Mouse (Mus musculus): ENCODE measurements around the gene Zbed5. TPM values are rescaled to one million over a fixed set of nuclear protein-coding genes. Genes with fewer than 3 reads are reported as not detected.
"Not testable (repeated sequence)": the region's sequence is repeated elsewhere in the genome, so short reads cannot be mapped to it uniquely, and the experiment has no call there.

Zbed5 gene
- polyA plus RNA-seq, 1 experiment from 2014 or later, result 9.0 TPM

- WGBS, result 76% methylated on average over 11 of the region's 11 CpGs
- no peak for ATAC-seq (ENCODE audit: insufficient number of reproducible peaks, insufficient read depth, low FRiP score, low TSS enrichment, low read depth)
- no peaks in the 10 kb centered on the region for H3K27me3 ChIP-seq
- peaks cover 3% of the 10 kb centered on the region; the same call in 1 of the 2 replicates for H3K36me3 ChIP-seq
- no peaks in the 10 kb centered on the region for H3K9me3 ChIP-seq
- H3K4me3 ChIP-seq, result no peak overlapping the region
- no peak overlapping the region for H3K27ac ChIP-seq
- no peak overlapping the region for H3K4me2 ChIP-seq
- no peaks in the 10 kb centered on the region for H3K4me1 ChIP-seq
- no peak overlapping the region for H3K9ac ChIP-seq
These were observed 20.4 kb upstream of the Zbed5 start for GRCm38 (mm10) chr5:129875098-129875497.

- no peak overlapping the region for H3K4me3 ChIP-seq
- H3K36me3 ChIP-seq, result peaks cover 25% of the 10 kb centered on the region
- H3K27me3 ChIP-seq, result no peaks in the 10 kb centered on the region
- H3K9ac ChIP-seq, result no peak overlapping the region
- no peak overlapping the region for H3K27ac ChIP-seq
- WGBS, result 72% methylated on average over 9 of the region's 9 CpGs
- no peak for ATAC-seq (ENCODE audit: insufficient number of reproducible peaks, insufficient read depth, low FRiP score, low TSS enrichment, low read depth)
- H3K4me1 ChIP-seq, result no peaks in the 10 kb centered on the region
- no peak overlapping the region for H3K4me2 ChIP-seq
- no peaks in the 10 kb centered on the region for H3K9me3 ChIP-seq
These were observed 17.6 kb upstream of the Zbed5 start for GRCm38 (mm10) chr5:129877731-129878455.

GRCm38 (mm10) chr5:129878946-129879345, 16.6 kb upstream of the Zbed5 start:
- 65% methylated on average over 2 of the region's 2 CpGs for WGBS
- ATAC-seq (ENCODE audit: insufficient number of reproducible peaks, insufficient read depth, low FRiP score, low TSS enrichment, low read depth), result no peak
- Histone ChIP-seq H3K4me2 (no peak overlapping the region), H3K4me3 (no peak overlapping the region), H3K27ac (no peak overlapping the region), H3K9ac (no peak overlapping the region), H3K27me3 (no peaks in the 10 kb centered on the region), H3K9me3 (no peaks in the 10 kb centered on the region), H3K4me1 (no peaks in the 10 kb centered on the region; the same call in 1 of the 2 replicates), H3K36me3 (peaks cover 32% of the 10 kb centered on the region)

- ATAC-seq (ENCODE audit: insufficient number of reproducible peaks, insufficient read depth, low FRiP score, low TSS enrichment, low read depth), result no peak
- Histone ChIP-seq H3K4me2 (no peak overlapping the region), H3K36me3 (peaks cover 39% of the 10 kb centered on the region), H3K27me3 (no peaks in the 10 kb centered on the region), H3K4me1 (no peaks in the 10 kb centered on the region; the same call in 1 of the 2 replicates), H3K27ac (no peak overlapping the region), H3K9ac (no peak overlapping the region), H3K9me3 (no peaks in the 10 kb centered on the region), H3K4me3 (no peak overlapping the region)
- 65% methylated on average over 3 of the region's 3 CpGs for WGBS
These were observed 15.6 kb upstream of the Zbed5 start for GRCm38 (mm10) chr5:129879888-129880287.

- Histone ChIP-seq H3K9ac (peak overlapping the region; percentile 83), H3K4me2 (peak overlapping the region; percentile 90), H3K4me3 (peak overlapping the region; percentile 65), H3K4me1 (peaks cover 13% of the 10 kb centered on the region), H3K36me3 (peaks cover 29% of the 10 kb centered on the region), H3K9me3 (no peaks in the 10 kb centered on the region), H3K27ac (no peak overlapping the region), H3K27me3 (no peaks in the 10 kb centered on the region)
- no peak for ATAC-seq (ENCODE audit: insufficient number of reproducible peaks, insufficient read depth, low FRiP score, low TSS enrichment, low read depth)
- WGBS, result 40% methylated on average over 10 of the region's 10 CpGs
These were observed 9.3 kb upstream of the Zbed5 start for GRCm38 (mm10) chr5:129886271-129886670.

- H3K36me3 ChIP-seq, result peaks cover 22% of the 10 kb centered on the region
- H3K9ac ChIP-seq, result peak within 1 kb of the TSS; percentile 83
- H3K4me1 ChIP-seq, result peaks cover 13% of the 10 kb centered on the region
- peak within 1 kb of the TSS; percentile 90 for H3K4me2 ChIP-seq
- H3K4me3 ChIP-seq, result peak within 1 kb of the TSS; percentile 65
- ATAC-seq (ENCODE audit: insufficient number of reproducible peaks, insufficient read depth, low FRiP score, low TSS enrichment, low read depth), result peak; percentile 98
- no peaks in the 10 kb centered on the region for H3K27me3 ChIP-seq
- WGBS, result under 1% methylated on average over 46 of the region's 46 CpGs
- H3K9me3 ChIP-seq, result no peaks in the 10 kb centered on the region
- H3K27ac ChIP-seq, result peak within 1 kb of the TSS; percentile 91
These were observed 8.4 kb upstream of the Zbed5 start, which contains the start of gene Chchd2 for GRCm38 (mm10) chr5:129886911-129887636. TSS of gene Chchd2 (minus strand) at chr5:129887470.

GRCm38 (mm10) chr5:129890390-129890789, 5.1 kb upstream of the Zbed5 start:
- not testable (repeated sequence) for H3K4me3 ChIP-seq; H3K9ac ChIP-seq; H3K9me3 ChIP-seq; H3K27ac ChIP-seq; ATAC-seq (ENCODE audit: insufficient number of reproducible peaks, insufficient read depth, low FRiP score, low TSS enrichment, low read depth); H3K27me3 ChIP-seq; H3K4me2 ChIP-seq; H3K36me3 ChIP-seq
- H3K4me1 ChIP-seq, result peaks cover 10% of the 10 kb centered on the region
- WGBS, result 68% methylated on average over 6 of the region's 7 CpGs

GRCm38 (mm10) chr5:129898449-129898848, 2.9 kb downstream of the Zbed5 start, which contains the start of gene Phkg1:
TSS of gene Phkg1 (minus strand) at chr5:129898549.
- Histone ChIP-seq H3K36me3 (peaks cover 15% of the 10 kb centered on the region; the same call in 1 of the 2 replicates), H3K4me2 (no peak within 1 kb of the TSS), H3K4me3 (no peak within 1 kb of the TSS), H3K27ac (no peak within 1 kb of the TSS), H3K4me1 (peaks cover 8% of the 10 kb centered on the region), H3K27me3 (no peaks in the 10 kb centered on the region), H3K9me3 (no peaks in the 10 kb centered on the region), H3K9ac (no peak within 1 kb of the TSS)
- no peak for ATAC-seq (ENCODE audit: insufficient number of reproducible peaks, insufficient read depth, low FRiP score, low TSS enrichment, low read depth)
- 93% methylated on average over 1 of the region's 1 CpGs for whole genome bisulfite sequencing

GRCm38 (mm10) chr5:129907775-129908174, 12.3 kb downstream of the Zbed5 start:
- Histone ChIP-seq H3K27me3 (no peaks in the 10 kb centered on the region), H3K27ac (peak overlapping the region; percentile 89), H3K9me3 (no peaks in the 10 kb centered on the region), H3K4me2 (peak overlapping the region; percentile 82), H3K4me1 (peaks cover 5% of the 10 kb centered on the region; the same call in 1 of the 2 replicates), H3K9ac (peak overlapping the region; percentile 89), H3K36me3 (peaks cover 4% of the 10 kb centered on the region; the same call in 1 of the 2 replicates), H3K4me3 (peak overlapping the region; percentile 78)
- WGBS, result 20% methylated on average over 4 of the region's 4 CpGs
- no peak for ATAC-seq (ENCODE audit: insufficient number of reproducible peaks, insufficient read depth, low FRiP score, low TSS enrichment, low read depth)

- under 1% methylated on average over 62 of the region's 63 CpGs for WGBS
- Histone ChIP-seq H3K4me3 (peak within 1 kb of the TSS; percentile 78), H3K9me3 (no peaks in the 10 kb centered on the region), H3K9ac (peak within 1 kb of the TSS; percentile 89), H3K4me2 (peak within 1 kb of the TSS; percentile 82), H3K36me3 (0 out of 2 replicates have a peak, but pooled peaks cover 4% of the 10 kb centered on the region), H3K27me3 (no peaks in the 10 kb centered on the region), H3K27ac (peak within 1 kb of the TSS; percentile 89), H3K4me1 (peaks cover 5% of the 10 kb centered on the region; the same call in 1 of the 2 replicates)
- peak; percentile 93 for ATAC-seq (ENCODE audit: insufficient number of reproducible peaks, insufficient read depth, low FRiP score, low TSS enrichment, low read depth)
These were observed 12.9 kb downstream of the Zbed5 start, which contains the start of gene Nupr1l for GRCm38 (mm10) chr5:129908242-129908965. TSS of gene Nupr1l (plus strand) at chr5:129908540.

- peak overlapping the region; percentile 82 for H3K4me2 ChIP-seq
- H3K27me3 ChIP-seq, result no peaks in the 10 kb centered on the region
- H3K4me3 ChIP-seq, result peak overlapping the region; percentile 78
- 0 out of 2 replicates have a peak, but pooled peaks cover under 1% of the 10 kb centered on the region for H3K36me3 ChIP-seq
- peak overlapping the region; percentile 89 for H3K9ac ChIP-seq
- 73% methylated on average over 9 of the region's 9 CpGs for WGBS
- no peak for ATAC-seq (ENCODE audit: insufficient number of reproducible peaks, insufficient read depth, low FRiP score, low TSS enrichment, low read depth)
- H3K4me1 ChIP-seq, result peaks cover 5% of the 10 kb centered on the region; the same call in 1 of the 2 replicates
- H3K27ac ChIP-seq, result no peak overlapping the region
- no peaks in the 10 kb centered on the region for H3K9me3 ChIP-seq
These were observed 13.6 kb downstream of the Zbed5 start for GRCm38 (mm10) chr5:129909147-129909546.
